Mouse (Mus musculus): ENCODE data around the gene Phc2.
A peak's percentile ranks its signal among the peaks of the same experiment; 100 is the strongest.
"Not testable (repeated sequence)": the region's sequence is repeated elsewhere in the genome, so short reads cannot be mapped to it uniquely, and the experiment has no call there.

Gene Phc2

GRCm38 (mm10) chr4:128646762-128647161, 7.7 kb upstream of the Phc2 start:
- no peak for DNase-seq

- DNase-seq, result no peak
These were observed 5.8 kb upstream of the Phc2 start for GRCm38 (mm10) chr4:128648567-128649255.

GRCm38 (mm10) chr4:128651530-128651929, 3.0 kb upstream of the Phc2 start:
- DNase-seq, result no peak

- peak; percentile 35 to 55 for DNase-seq
These were observed 1.8 kb upstream of the Phc2 start for GRCm38 (mm10) chr4:128652584-128653298.

GRCm38 (mm10) chr4:128655446-128655845, 944 bp downstream of the Phc2 start:
- no peak for DNase-seq

- DNase-seq, result no peak
These were observed 5.7 kb downstream of the Phc2 start for GRCm38 (mm10) chr4:128660196-128660595.

- DNase-seq, result no peak
These were observed 6.6 kb downstream of the Phc2 start for GRCm38 (mm10) chr4:128661063-128661462.

GRCm38 (mm10) chr4:128664002-128664401, 9.5 kb downstream of the Phc2 start:
- no peak for DNase-seq

GRCm38 (mm10) chr4:128666362-128666761, 11.9 kb downstream of the Phc2 start:
- DNase-seq, result peak in 1 of 2 experiments; percentile 40

- not testable (repeated sequence) for DNase-seq
These were observed 12.7 kb downstream of the Phc2 start for GRCm38 (mm10) chr4:128667195-128667594.

GRCm38 (mm10) chr4:128669229-128669628, 14.7 kb downstream of the Phc2 start:
- DNase-seq, result no peak

GRCm38 (mm10) chr4:128670566-128671191, 16.2 kb downstream of the Phc2 start:
- no peak for DNase-seq

GRCm38 (mm10) chr4:128672494-128672893, 18.0 kb downstream of the Phc2 start:
- DNase-seq, result no peak

- no peak for DNase-seq
These were observed 24.2 kb downstream of the Phc2 start for GRCm38 (mm10) chr4:128678564-128679217.

GRCm38 (mm10) chr4:128681126-128681525, 26.6 kb downstream of the Phc2 start:
- DNase-seq, result peak; percentile 55 to 62

- DNase-seq, result no peak
These were observed 27.8 kb downstream of the Phc2 start for GRCm38 (mm10) chr4:128682281-128682680.

GRCm38 (mm10) chr4:128683706-128684105, 29.2 kb downstream of the Phc2 start:
- DNase-seq, result no peak

- no peak for DNase-seq
These were observed 29.6 kb downstream of the Phc2 start for GRCm38 (mm10) chr4:128684108-128684507.

- no peak for DNase-seq
These were observed 34.0 kb downstream of the Phc2 start for GRCm38 (mm10) chr4:128688513-128688913.

- DNase-seq, result no peak
These were observed 34.5 kb downstream of the Phc2 start for GRCm38 (mm10) chr4:128688976-128689375.

GRCm38 (mm10) chr4:128689739-128690304, 35.3 kb downstream of the Phc2 start:
- no peak for DNase-seq

- DNase-seq, result no peak
These were observed 36.7 kb downstream of the Phc2 start for GRCm38 (mm10) chr4:128691195-128691594.

All from lung, postnatal 4 days (tissue).